Mouse (Mus musculus) spleen, adult 2 months (tissue): Measurements from ENCODE around the gene Orm1.

Experiments used
- CTCF ChIP-seq: fragments of 200-500 bp; IDR thresholded peaks from 2 replicates; pipeline ENCODE4 v1.5.1; 2011; ENCODE audit warnings: mild to moderate bottlenecking, inconsistent platforms; ENCODE audit not compliant: insufficient read depth, insufficient read length, insufficient replicate concordance; ENCODE audit errors: extremely low read depth
- POLR2A ChIP-seq: fragments of 200-500 bp; IDR thresholded peaks from 2 replicates; pipeline ENCODE4 v1.6.1; 2011; ENCODE audit warnings: low read depth, low read length, inconsistent platforms

GRCm38 (mm10) chr4:63323275-63323815, 21.0 kb upstream of the Orm1 start:
- TF ChIP-seq CTCF (no peak), POLR2A (no peak)
